Mouse (Mus musculus) lung, postnatal 25 days (tissue): ENCODE results near the gene Cysrt1.
"Not testable (repeated sequence)": the region's sequence is repeated elsewhere in the genome, so short reads cannot be mapped to it uniquely, and the experiment has no call there.

Experiments
- DNase-seq: peaks from one replicate; pipeline ENCODE4 v3.0.0; 2022; ENCODE audit warnings: low spot score

Gene Cysrt1

GRCm38 (mm10) chr2:25264851-25265250, 22.6 kb upstream of the Cysrt1 start:
- DNase-seq = no peak

GRCm38 (mm10) chr2:25264286-25264660, 22.0 kb upstream of the Cysrt1 start:
- DNase-seq = no peak

- no peak for DNase-seq
These were observed 21.5 kb upstream of the Cysrt1 start for GRCm38 (mm10) chr2:25263623-25264285.

GRCm38 (mm10) chr2:25262795-25263622, 20.8 kb upstream of the Cysrt1 start:
- no peak for DNase-seq

- peak; percentile 98 for DNase-seq
These were observed 20.1 kb upstream of the Cysrt1 start, which contains the start of gene Tprn for GRCm38 (mm10) chr2:25262291-25262767. Tprn (plus strand) TSS chr2:25262618.

GRCm38 (mm10) chr2:25261870-25262269, 19.6 kb upstream of the Cysrt1 start:
- DNase-seq = no peak

- DNase-seq = no peak
These were observed 16.6 kb upstream of the Cysrt1 start for GRCm38 (mm10) chr2:25258887-25259286.

- DNase-seq = not testable (repeated sequence)
These were observed 15.0 kb upstream of the Cysrt1 start for GRCm38 (mm10) chr2:25257250-25257649.

GRCm38 (mm10) chr2:25256443-25257109, 14.3 kb upstream of the Cysrt1 start:
- DNase-seq = peak; percentile 61

GRCm38 (mm10) chr2:25255284-25255779, 13.1 kb upstream of the Cysrt1 start, which contains the start of gene Tmem203:
Tmem203 (plus strand) TSS chr2:25255439.
- peak; percentile 89 for DNase-seq

- DNase-seq = no peak
These were observed 10.1 kb upstream of the Cysrt1 start for GRCm38 (mm10) chr2:25252331-25252730.

GRCm38 (mm10) chr2:25246183-25247072, 4.2 kb upstream of the Cysrt1 start, which contains the start of gene AL732309.1:
AL732309.1 (minus strand) TSS chr2:25246863.
- DNase-seq = peak; percentile 46

- DNase-seq = no peak
These were observed 1.9 kb upstream of the Cysrt1 start for GRCm38 (mm10) chr2:25244144-25244543.

- DNase-seq = no peak
These were observed 1.1 kb upstream of the Cysrt1 start for GRCm38 (mm10) chr2:25243342-25243741.

- no peak for DNase-seq
These were observed 845 bp downstream of the Cysrt1 start for GRCm38 (mm10) chr2:25241438-25241775.

- peak; percentile 80 for DNase-seq
These were observed 1.4 kb downstream of the Cysrt1 start for GRCm38 (mm10) chr2:25240723-25241437.

- DNase-seq = no peak
These were observed 1.9 kb downstream of the Cysrt1 start for GRCm38 (mm10) chr2:25240310-25240709.

- no peak for DNase-seq
These were observed 2.5 kb downstream of the Cysrt1 start for GRCm38 (mm10) chr2:25239766-25240165.

GRCm38 (mm10) chr2:25238106-25238505, 4.1 kb downstream of the Cysrt1 start:
- no peak for DNase-seq

- peak; percentile 79 for DNase-seq
These were observed 4.7 kb downstream of the Cysrt1 start for GRCm38 (mm10) chr2:25237522-25237921.

- DNase-seq = no peak
These were observed 5.6 kb downstream of the Cysrt1 start, which contains the start of gene Rnf224 for GRCm38 (mm10) chr2:25236614-25237013. Rnf224 (minus strand) TSS chr2:25236787.
